Mouse (Mus musculus) large intestine, adult 2 months (tissue): ENCODE measurements at regions not wholly inside any gene's neighbourhood (a gene's known extent, or its start where the extent isn't known, plus 50 kb on each side); places are given as distances from the start of the nearest gene placed in this dataset.
A peak's percentile ranks its signal among the peaks of the same experiment; 100 is the strongest.

Source experiments
- DNase-seq: peaks from one replicate; pipeline ENCODE4 v3.0.0-alpha.2; 2012; ENCODE audit warnings: low read depth, low spot score
- WGBS: fragments of 180-500 bp; shearing (Covaris S2); methylation state at CpG from one replicate; pipeline ENCODE4 v1.1.7; 2018; 5-methylcytosine and 5-hydroxymethylcytosine counted together

DNA sequence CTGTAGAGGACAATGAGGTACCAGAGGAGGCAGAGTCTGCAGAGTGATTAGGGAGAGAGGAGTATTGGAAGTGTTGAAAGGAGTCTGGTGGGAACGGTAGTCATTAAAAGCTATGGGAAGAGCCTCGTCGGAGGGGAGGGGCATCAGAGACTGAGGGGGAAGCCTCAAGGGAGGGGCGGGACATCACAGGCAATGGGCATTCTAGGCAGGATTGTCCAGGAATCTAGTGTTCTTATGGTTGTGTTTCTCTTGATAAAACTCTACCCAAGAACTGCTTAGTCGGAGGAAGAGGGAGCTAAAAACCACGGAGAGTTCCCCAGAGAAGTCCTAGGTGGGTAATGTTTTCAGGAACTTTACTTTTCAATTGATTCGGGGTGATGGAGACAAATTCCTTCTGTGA, 90.2 kb downstream of the Sec23ip start:
- 23% methylated on average over 7 of the region's 7 CpGs for WGBS
- no peak for DNase-seq

DNA sequence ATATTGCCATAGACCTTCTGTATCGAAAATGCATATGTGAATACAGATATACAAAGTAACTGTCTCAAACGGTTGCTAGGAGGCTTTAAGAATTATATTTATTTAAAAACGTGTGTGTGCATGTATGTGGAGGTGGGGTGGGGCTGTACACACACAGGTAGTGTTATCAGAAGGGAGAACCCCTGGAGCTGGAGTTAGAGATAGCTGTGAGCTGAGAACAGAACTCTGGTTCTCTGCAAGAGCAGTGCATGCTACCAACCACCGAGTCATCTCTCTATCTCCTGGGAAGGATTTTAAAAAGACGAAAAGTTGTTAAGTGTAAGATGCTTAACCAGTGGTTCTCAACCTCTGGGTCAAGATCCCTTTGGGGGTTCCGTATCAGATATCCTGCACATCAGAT, 91.7 kb downstream of the Sec23ip start:
- 62% methylated on average over 6 of the region's 6 CpGs for WGBS
- DNase-seq: no peak

DNA sequence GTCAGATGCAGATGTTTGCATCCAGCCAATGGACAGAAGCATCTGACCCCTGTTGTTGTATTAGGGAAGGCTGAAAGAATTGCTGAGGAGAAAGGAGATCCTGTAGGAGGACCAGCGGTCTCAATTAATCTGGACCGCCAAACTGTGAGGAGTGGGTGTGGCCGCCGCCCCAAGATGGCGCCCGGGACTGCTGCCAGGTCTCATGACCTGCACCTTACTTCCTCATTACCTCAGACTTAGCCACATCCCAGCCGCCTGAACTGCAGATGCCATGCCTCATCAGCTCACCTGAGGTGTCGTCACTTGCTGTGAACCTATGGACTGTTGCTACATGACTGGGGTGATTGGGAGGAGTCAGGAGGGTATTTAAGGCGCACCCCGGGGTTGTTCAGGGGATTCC, 97.8 kb downstream of the Sec23ip start:
- WGBS: 84% methylated on average over 10 of the region's 10 CpGs

DNA sequence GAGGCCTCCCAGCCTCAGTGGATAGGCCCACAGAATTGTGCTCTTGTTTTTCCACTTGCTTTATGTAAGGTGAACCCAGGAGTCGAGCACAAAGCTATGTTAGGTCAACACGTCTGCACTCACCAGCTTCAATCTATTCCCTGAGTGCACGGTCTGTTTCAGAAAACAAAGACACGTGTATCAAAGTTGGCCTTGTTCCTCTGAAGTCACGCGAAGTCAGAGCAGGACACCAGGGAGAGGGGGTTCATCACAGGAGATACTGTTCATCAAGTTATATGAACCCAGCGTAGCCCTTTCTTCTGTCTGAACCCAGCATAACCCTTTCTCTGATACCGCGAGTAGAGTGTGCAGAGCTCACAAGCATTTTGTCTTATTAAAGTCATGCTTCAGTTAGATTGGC, 98.8 kb downstream of the Sec23ip start:
- WGBS: 88% methylated on average over 9 of the region's 9 CpGs
- no peak for DNase-seq

More for the DNA sequence above, 97.8 kb downstream of the Sec23ip start:
- no peak for DNase-seq

DNA sequence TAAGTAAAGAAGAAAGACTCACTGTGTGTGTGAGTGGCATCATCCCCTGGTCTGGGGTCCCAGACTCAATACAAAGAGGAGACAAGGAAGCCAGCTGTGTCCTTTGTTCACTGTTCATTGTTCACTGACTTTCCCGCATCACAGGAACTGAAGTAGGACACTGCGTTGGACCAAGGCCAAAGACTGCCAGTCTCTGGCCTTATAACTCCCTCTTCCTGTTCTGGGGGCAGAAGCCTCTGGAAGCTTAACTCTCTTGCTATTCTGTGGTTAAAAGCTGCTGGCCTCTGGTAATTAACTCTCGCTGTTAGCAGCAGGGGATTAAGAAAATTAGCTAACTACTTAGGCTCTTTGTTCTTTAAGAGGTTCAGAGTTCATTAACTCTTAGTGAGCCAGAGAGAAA, 104.5 kb downstream of the Sec23ip start:
- no peak for DNase-seq

DNA sequence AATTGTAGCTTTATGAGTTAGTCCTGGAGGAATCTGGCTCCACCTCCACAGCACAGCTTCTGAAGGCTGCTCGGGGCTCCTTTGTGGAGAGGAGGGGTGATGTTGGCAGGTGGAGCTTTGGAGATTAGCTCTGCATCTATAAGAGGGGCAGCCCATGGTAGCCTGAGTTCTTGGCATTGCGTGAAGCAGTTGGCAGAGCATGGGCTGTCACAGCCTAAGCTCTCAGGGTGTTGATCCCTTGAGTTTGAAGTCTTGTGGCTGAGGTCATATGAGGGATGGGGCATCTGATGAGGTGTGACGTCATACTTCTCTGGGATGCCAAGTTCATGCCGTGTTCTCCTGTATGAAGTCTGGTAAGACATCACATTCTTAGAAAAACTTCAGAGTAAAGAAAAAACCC, 109.5 kb downstream of the Sec23ip start:
- 59% methylated on average over 4 of the region's 4 CpGs for WGBS

More for the DNA sequence above, 104.5 kb downstream of the Sec23ip start:
- WGBS: 43% methylated on average over 3 of the region's 3 CpGs

DNA sequence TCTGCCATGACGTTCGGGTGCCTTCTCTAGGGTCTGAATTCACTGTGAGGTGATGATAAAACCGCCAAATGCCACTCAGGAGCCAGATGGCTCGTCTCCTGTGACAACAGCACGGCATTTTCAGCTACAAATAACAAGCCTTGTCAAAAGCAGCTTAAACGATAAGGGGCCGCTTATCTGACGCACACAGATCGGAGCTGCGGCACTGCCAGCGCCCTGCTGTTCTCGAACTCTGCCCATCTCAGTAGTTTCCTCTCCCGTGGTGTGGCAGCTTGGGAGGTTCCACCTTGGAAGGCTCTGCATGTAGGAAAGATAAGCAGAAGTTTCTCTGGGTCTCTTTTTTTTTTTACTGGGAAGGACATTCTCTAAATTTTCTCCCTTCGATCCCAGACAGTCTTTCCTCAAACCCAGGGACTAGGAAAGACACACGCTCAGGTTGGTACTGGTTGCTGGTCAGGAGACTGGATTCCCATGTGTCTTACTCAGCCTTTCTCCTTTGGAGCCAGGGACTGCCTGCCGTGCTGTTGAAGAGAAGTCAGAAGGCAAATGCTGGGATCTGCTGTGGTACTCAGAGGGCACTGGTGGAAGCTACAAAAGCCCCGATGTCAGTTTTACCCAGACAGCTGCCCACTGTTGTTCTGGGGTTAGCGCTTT, 110.1 kb downstream of the Sec23ip start:
- no peak for DNase-seq
- WGBS: 60% methylated on average over 18 of the region's 18 CpGs

More for the DNA sequence above, 109.5 kb downstream of the Sec23ip start:
- no peak for DNase-seq

DNA sequence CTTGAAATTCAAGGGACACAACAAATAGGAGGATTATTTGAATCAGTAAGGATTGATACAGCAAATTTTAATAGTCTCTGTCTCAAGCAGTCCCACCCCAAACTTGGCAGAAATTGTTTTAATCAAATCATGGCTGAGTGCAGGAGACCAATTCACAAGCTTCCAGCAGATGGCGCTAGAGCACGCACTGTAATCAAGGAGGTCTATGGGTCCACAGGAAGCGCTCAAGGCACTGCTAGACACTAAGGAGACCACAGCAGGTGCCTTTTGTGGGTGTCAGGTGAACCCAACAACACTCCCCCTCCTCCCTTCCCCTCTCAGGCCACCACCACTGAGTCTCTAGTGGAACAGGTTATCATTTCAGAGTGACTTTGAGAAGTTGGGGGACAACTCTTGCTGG, 115.4 kb downstream of the Sec23ip start:
- 4% methylated on average over 3 of the region's 3 CpGs for WGBS
- peak; percentile 46 for DNase-seq

DNA sequence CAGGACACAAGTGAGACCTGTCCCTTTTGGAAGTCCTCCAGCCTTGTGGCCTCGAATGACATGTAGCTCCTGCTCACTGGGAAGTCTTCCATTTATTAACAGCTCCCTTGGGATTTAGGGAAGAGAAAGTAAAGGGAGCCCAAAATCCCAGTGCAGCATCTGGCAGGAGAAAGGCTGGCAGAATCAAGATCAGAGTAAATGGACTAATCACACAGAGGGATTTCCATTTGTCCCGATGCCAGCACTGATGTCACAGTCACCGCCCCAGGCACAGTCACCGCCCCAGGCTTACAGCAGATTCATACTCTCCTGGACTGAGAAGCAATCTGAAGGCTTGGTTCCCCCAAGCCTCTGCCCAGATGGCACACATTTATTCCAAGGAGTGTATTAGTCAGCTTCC, 116.0 kb downstream of the Sec23ip start:
- 40% methylated on average over 4 of the region's 4 CpGs for WGBS

DNA sequence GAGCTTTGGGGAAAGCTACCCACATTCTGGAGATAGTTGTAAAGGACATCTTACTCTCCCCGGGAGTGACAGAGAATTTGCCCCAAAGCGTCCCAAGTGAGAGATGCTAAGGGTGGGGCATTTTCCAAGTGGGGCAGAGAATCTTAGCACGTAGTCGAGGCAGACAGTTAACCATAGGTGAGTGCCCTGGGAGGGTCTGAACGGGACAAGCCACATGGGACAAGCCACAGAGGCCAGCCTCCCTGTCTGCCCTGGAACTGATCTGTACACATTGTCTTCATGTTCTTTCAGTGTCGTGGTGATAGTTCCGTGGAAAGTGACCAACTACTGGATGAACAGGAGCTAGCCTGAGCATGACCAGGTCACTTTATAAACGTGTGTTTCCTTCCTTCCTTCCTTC, 116.6 kb downstream of the Sec23ip start:
- no peak for DNase-seq
- WGBS: 78% methylated on average over 8 of the region's 8 CpGs

More for the DNA sequence above, 116.0 kb downstream of the Sec23ip start:
- no peak for DNase-seq

DNA sequence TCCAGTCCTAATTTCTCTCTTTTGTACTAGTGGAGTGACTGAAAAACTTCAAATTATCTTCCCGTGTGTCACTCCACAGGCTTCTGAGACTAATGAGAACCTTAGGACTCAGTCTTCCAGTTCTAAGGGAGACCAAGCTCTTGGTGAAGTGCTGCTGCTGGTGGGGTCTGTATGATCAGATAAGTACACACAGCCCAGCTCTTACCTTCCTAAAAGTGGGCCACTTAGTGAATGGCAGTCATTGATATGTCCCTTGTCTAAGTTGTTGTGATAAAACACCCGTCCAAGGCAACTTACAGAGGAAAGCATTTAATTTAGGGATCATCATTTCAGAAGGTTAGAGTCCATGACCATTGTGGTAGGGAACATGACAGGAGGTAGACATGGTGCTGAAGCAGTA, 124.1 kb downstream of the Sec23ip start:
- DNase-seq: no peak
- WGBS: 80% methylated on average over 2 of the region's 2 CpGs

DNA sequence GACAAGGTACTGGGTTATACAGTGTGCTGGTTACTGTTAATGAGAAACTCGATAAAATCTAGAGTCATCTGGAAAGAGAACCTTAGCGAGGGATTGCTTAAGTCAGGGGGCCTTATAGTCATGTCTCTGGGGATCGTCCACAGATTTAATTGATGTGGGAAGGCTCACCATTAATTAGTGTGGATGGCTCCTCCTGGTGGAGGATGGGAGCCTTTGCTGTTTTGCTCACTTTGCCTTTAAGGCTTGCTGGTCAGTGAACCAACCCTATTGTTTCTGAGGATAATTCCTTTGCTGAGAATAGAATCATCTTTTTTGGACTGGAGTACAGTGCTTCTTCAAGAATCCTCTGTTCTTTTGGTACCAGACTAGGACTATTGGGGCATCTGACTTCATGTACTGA, 139.3 kb downstream of the Sec23ip start:
- DNase-seq: no peak
- WGBS: 70% methylated on average over 3 of the region's 3 CpGs

DNA sequence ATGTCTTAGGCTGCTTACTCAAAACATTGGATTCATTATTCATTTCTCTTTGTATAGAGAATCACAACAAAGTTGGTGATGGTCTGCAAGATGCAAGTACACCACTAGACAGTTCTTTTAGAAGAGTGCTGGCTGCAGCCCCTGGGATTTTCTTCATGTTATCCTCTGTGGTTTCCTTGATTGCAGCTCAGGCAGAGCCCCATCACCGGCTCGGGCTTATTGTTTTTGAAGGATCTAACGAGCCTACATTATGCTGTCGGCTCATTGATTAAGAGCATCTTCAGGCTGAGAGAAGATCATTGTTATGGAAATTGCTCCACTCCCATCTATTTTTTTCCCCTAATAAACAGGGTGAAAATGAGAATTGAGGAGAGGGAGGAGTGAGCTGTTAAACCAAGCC, 140.8 kb downstream of the Sec23ip start:
- 80% methylated on average over 4 of the region's 4 CpGs for WGBS
- DNase-seq: no peak

DNA sequence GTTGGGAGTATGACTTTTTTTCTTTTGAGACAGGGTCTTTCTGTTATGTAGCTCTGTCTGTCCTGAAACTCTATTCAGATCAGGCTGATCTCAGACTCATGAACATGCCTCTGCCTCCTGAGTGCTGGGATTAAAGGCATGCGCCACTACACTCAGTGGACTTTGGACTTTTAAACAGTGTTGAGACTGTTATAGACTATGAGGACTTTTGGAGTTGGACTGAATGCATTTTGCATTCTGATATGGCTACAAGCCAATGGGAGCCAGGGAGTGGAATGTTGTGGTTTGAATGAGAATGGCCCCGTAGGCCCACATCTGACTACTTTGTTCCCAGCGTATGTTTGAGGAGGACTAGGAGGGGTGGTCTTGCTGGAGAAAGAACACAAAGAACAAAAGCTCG, 165.4 kb downstream of the Sec23ip start:
- peak; percentile 14 for DNase-seq
- 37% methylated on average over 4 of the region's 4 CpGs for WGBS

DNA sequence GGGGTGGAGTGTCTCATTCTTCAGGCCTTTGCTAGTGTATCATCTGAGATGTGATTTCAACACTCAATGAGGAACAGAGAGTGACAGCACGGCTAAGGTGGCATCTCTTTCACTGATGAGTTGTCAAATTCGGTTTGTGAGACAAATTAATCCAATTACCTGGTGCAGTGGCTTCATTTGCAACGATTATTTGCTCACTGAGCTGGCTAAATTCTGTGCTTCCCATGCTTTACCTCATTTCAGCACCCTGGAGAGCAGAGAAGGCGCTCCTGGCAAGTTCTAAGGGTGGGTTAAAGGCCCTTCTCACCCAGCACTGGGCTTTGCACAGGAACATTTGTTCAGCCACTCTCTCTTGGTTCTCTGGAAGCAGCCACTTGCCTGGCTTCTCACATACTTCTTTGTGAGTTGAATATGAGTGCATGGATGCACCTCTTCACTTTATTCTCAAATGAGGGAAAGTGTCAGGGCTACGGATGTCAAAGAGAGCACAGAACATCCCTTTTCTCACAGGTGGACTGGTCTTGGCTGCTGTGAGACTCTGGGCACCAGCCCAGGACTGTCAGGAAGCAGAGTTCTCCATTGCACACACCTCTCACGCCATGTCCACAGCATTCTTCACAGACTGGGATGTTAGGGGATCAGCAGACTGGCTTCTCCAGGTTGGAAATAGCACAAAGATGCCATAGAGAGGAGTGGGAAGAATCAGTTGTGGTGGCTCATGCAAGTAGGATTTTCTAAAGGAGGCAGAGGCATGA, 193.4 kb downstream of the Sec23ip start:
- 34% methylated on average over 6 of the region's 6 CpGs for WGBS

DNA sequence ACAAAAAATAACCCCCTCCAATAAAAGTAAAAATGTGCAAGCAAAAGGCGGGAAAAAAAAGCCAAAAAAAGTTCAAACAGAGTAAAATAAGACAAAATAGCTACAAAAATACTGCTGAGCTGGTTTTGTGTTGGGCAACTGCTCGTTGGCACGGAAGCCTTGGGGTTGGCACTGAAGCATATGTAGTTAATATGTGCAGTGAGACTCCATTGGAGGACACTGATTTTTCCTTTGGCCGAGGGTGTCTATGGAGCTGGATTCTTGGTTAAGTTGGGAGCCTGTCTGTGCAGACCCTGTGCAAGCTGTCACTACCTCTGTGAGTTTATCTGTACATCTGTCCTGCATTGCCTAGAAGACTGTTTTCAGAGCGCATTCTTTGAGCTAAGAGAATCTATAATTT, 215.8 kb downstream of the Sec23ip start:
- no peak for DNase-seq
- WGBS: 81% methylated on average over 5 of the region's 5 CpGs

More for the DNA sequence above, 193.4 kb downstream of the Sec23ip start:
- no peak for DNase-seq

DNA sequence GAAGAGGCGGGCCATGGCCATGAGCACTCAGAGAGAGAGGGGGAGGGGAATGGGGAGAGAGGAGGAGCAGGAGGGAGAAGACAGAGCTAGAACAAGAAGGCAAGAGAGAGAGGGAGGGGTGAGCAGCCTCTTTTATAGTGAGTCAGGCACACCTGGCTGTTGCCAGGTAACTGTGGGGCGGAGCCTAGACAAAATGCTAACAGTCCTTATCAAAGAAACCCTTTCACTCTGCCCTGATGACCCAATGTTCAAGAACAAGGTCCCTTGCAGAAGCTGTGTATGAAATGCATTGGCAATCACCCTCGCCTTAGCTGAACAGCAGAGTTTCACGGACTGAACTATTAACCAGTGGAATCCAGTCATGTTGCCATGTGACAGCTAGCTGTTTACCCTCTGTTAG, 235.2 kb downstream of the Sec23ip start:
- no peak for DNase-seq
- 27% methylated on average over 4 of the region's 4 CpGs for WGBS

DNA sequence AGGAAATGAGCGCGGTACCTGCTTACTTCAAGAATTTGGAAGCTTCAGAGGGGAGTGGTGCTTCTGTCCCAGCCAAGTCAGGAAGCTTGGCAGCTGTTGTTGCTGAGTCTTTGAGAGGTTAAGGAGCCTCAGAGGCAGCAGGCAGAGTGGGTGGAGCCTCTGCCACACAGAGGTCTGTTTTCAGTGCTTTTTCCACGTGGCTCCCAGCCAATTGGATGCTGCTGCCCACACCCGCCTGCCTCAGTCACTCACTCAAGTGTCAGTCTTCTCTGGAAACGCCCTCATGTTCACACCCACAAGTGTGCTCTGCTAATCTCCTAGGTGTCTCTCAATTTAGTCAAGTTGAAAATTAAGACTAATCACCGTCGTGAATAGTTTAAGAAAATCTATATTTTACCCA, 236.1 kb downstream of the Sec23ip start:
- WGBS: 47% methylated on average over 7 of the region's 7 CpGs
- no peak for DNase-seq

DNA sequence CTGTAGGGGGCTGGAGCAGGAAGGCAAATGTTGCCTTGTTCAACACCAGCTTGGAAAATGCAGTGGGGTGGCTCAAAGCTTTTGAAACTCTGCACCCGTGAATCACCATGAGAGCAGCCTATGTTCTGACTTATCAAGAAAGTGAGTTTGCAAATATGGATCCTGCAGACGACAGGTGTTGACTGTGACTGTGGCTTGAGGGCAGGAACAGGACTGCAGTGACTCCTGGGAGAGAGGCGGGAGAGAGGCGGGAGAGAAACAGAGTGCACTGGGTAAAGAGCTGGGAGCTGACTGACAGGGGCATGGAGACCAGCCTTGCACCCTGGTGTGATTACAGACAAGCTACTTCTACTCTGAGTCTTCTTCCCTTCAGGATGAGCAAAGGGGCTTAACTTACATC, 254.0 kb downstream of the Sec23ip start:
- WGBS: 48% methylated on average over 4 of the region's 4 CpGs
- DNase-seq: no peak

DNA sequence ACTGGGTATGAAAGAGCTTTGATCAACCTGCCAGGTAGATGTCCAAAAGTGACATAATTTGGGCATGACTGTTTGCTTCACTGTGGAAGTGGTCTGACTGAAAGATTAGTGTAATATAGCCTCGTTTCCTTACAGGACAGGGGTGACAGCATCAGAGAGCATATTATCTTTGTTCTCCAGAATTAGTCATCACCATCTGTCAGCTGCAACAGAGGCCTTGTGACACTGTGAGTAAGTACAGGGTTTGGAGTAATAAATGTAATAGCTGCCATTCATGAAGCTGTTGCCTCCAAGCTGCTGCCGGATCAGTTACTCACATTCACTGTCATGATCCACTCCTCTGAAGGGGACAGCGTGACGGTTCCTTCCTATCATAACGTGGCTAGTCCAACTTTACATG, 254.4 kb upstream of the Plpp4 start:
- no peak for DNase-seq
- WGBS: 57% methylated on average over 5 of the region's 5 CpGs

DNA sequence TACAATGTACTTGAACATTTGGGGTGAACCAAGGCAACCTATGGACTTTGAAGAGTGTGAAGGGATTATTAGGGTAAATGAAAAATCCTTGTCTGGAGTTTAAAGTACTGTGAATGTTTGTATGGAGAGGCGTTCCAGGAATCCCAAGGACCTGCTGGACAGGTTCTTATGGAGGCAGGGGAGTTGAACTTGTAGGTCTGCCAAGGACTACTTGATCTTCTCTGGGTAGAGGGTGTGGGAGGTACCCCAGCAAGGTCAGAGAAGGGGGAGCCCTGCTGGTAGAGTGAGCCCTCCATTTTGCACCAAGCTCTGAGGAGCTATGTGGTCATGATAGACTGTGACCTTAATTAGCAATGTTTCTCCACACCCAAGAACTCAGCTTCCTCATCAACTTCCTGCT, 253.7 kb upstream of the Plpp4 start:
- WGBS: 31% methylated on average over 1 of the region's 1 CpGs
- no peak for DNase-seq
